In the genomic region with DNA sequence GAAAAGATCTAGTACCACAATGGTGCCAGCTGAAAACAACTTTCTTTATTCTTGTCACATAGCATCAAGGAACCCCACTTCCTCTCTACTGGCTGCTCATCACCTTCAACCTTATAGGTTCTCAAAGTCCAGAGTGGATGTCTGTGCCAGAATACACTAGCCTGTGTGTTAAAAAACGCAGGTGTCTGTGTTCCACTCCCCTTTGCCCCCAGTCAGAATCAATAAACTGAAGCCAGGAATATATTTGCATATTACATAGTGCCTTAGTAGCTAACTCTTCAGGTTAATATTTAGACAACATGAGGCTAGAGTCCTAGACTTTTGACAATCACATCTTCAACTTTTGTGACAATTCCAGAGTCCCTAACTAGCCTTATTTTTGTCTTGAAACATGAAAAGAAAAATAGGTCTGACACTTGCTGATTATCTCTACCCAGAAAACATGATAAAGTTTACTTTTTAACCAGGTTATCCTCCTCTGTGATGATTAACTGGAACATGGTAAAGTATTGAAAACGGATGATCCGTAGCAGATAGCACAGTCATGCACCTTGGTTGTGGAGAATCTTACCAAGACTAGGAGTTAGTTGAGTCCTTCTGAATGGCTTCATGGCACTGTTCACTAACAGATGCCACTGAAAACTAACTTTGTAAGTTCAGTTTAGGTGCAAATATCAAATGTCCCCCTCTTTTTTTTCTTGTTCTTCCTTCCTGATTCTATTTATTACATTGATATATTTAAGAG, we compare ENCODE assay signal across 24 mouse cellular contexts. TPM values are rescaled to one million over a fixed set of nuclear protein-coding genes. Genes with fewer than 3 reads are reported as not detected.
DNase-seq lines count a peak whose midpoint lies in the region; ATAC-seq and TF ChIP-seq lines count a peak whose summit lies in the region.
"Had no signal": no experiment of that assay in that cellular context is flagged by ENCODE, and none has a peak within 500 bp of the region (broad histone marks: within the 10 kb centered on the region; RNA-seq: fewer than 3 reads in every experiment).

No protein-coding gene starts in this region.

- no peak overlapping the region for H3K4me2 ChIP-seq in intestine, embryonic 15.5 days (replicated peaks)
- H3K4me2 ChIP-seq in kidney, embryonic 16.5 days (replicated peaks; ENCODE audit: low read depth, low read length), result no peak overlapping the region
- no peak overlapping the region for H3K4me2 ChIP-seq in liver, embryonic 16.5 days (ENCODE audit: low read depth, low read length)
- H3K4me2 ChIP-seq: embryonic facial prominence, embryonic 13.5 days; forebrain, embryonic 12.5 days; hindbrain, embryonic 14.5 days; midbrain, embryonic 15.5 days; neural tube, embryonic 12.5 days had no signal

- no peak for TF ChIP-seq CTCF in kidney, adult 2 months (conservative IDR thresholded peaks at IDR 0.05; ENCODE audit: insufficient read depth, insufficient read length, low read depth, low read length)
- no peak for TF ChIP-seq CTCF in layer of hippocampus, adult 2 months (conservative IDR thresholded peaks at IDR 0.05)

- WGBS in kidney, adult 2 months, result 38% methylated on average over 3 of the region's 3 CpGs
- WGBS in intestine, embryonic 15.5 days, result 54% methylated on average over 3 of the region's 3 CpGs
- 69% methylated on average over 3 of the region's 3 CpGs for WGBS in kidney, embryonic 16.5 days
- WGBS in liver, embryonic 16.5 days (ENCODE audit: insufficient replicate concordance), result 46% methylated on average over 3 of the region's 3 CpGs

- peak; percentile 77 for ATAC-seq in intestine, embryonic 15.5 days
- ATAC-seq in kidney, embryonic 16.5 days (ENCODE audit: low FRiP score, low TSS enrichment), result peak; percentile 78; the same call in 1 of the 2 replicates
- peak; percentile 86 for ATAC-seq in liver, embryonic 16.5 days (ENCODE audit: low read depth)
- ATAC-seq: CD4-positive, CD25-positive, alpha-beta regulatory T cell, adult 4 months; inflammation-experienced regulatory T-cells, adult 6 months; lung, postnatal 0 days; midbrain, embryonic 15.5 days had no signal

- no peak overlapping the region for H3K9ac ChIP-seq in intestine, embryonic 15.5 days
- H3K9ac ChIP-seq in kidney, embryonic 16.5 days (replicated peaks; ENCODE audit: low read length), result no peak overlapping the region
- no peak overlapping the region for H3K9ac ChIP-seq in liver, embryonic 16.5 days (ENCODE audit: low read depth, low read length)
- H3K9ac ChIP-seq: embryonic facial prominence, embryonic 13.5 days; forebrain, embryonic 12.5 days; hindbrain, embryonic 14.5 days; midbrain, embryonic 15.5 days; neural tube, embryonic 12.5 days had no signal

- no peak overlapping the region for H3K4me3 ChIP-seq in kidney, adult 2 months (ENCODE audit: insufficient read depth, low read depth, low read length)
- no peak overlapping the region for H3K4me3 ChIP-seq in intestine, embryonic 15.5 days (replicated peaks)
- H3K4me3 ChIP-seq in kidney, embryonic 16.5 days (ENCODE audit: low read length), result no peak overlapping the region
- H3K4me3 ChIP-seq in liver, embryonic 16.5 days (ENCODE audit: low read depth, low read length), result no peak overlapping the region
- no peak overlapping the region for H3K4me3 ChIP-seq in layer of hippocampus, adult 2 months
- H3K4me3 ChIP-seq: embryonic facial prominence, embryonic 13.5 days; erythroblast, embryonic 14.5 days; forebrain, embryonic 12.5 days; midbrain, embryonic 15.5 days; neural tube, embryonic 12.5 days had no signal

- TF ChIP-seq POLR2A in kidney, adult 2 months (IDR thresholded peaks at IDR 0.05; ENCODE audit: low read depth, low read length), result no peak

- no peaks in the 10 kb centered on the region for H3K9me3 ChIP-seq in intestine, embryonic 15.5 days
- H3K9me3 ChIP-seq in kidney, embryonic 16.5 days (ENCODE audit: low read length), result no peaks in the 10 kb centered on the region
- H3K9me3 ChIP-seq in liver, embryonic 16.5 days (replicated peaks; ENCODE audit: control insufficient read depth, low read length), result no peaks in the 10 kb centered on the region
- H3K9me3 ChIP-seq: embryonic facial prominence, embryonic 13.5 days; forebrain, embryonic 12.5 days; midbrain, embryonic 15.5 days; neural tube, embryonic 12.5 days had no signal

- peaks cover 7% of the 10 kb centered on the region; the same call in 1 of the 2 replicates for H3K4me1 ChIP-seq in kidney, adult 2 months (ENCODE audit: control insufficient read depth, insufficient read depth, low read length)
- H3K4me1 ChIP-seq in intestine, embryonic 15.5 days (replicated peaks), result no peaks in the 10 kb centered on the region
- H3K4me1 ChIP-seq in kidney, embryonic 16.5 days (ENCODE audit: insufficient read depth, low read length), result no peaks in the 10 kb centered on the region
- no peaks in the 10 kb centered on the region for H3K4me1 ChIP-seq in liver, embryonic 16.5 days (ENCODE audit: control insufficient read depth, low read depth, low read length)
- H3K4me1 ChIP-seq: forebrain, embryonic 12.5 days; midbrain, embryonic 15.5 days had no signal

- no peaks in the 10 kb centered on the region for H3K27me3 ChIP-seq in kidney, adult 2 months (replicated peaks; ENCODE audit: control insufficient read depth, insufficient read depth, low read length)
- H3K27me3 ChIP-seq in intestine, embryonic 15.5 days (replicated peaks), result no peaks in the 10 kb centered on the region
- no peaks in the 10 kb centered on the region for H3K27me3 ChIP-seq in kidney, embryonic 16.5 days (ENCODE audit: insufficient read depth, low read length)
- no peaks in the 10 kb centered on the region for H3K27me3 ChIP-seq in liver, embryonic 16.5 days (ENCODE audit: control insufficient read depth, insufficient read depth, low read depth, low read length)
- H3K27me3 ChIP-seq: embryonic facial prominence, embryonic 13.5 days; forebrain, embryonic 12.5 days; midbrain, embryonic 15.5 days; neural tube, embryonic 12.5 days had no signal

- peak overlapping the region; percentile 45; the same call in 1 of the 2 replicates for H3K27ac ChIP-seq in kidney, adult 2 months (ENCODE audit: insufficient read depth, low read depth, low read length)
- H3K27ac ChIP-seq in intestine, embryonic 15.5 days, result no peak overlapping the region
- no peak overlapping the region for H3K27ac ChIP-seq in kidney, embryonic 16.5 days (ENCODE audit: low read length)
- peak overlapping the region; percentile 74 for H3K27ac ChIP-seq in liver, embryonic 16.5 days (ENCODE audit: low read length)
- no peak overlapping the region for H3K27ac ChIP-seq in layer of hippocampus, adult 2 months
- H3K27ac ChIP-seq: embryonic facial prominence, embryonic 13.5 days; forebrain, embryonic 12.5 days; hindbrain, embryonic 14.5 days; macrophage; midbrain, embryonic 15.5 days; neural tube, embryonic 12.5 days had no signal

- intact Hi-C loops in left cerebral cortex, postnatal 4 days (cut with DNase I), result no loop called here

- DNase-seq in kidney, adult 2 months, result peak; percentile 59
- DNase-seq in kidney, postnatal 4 days, result no peak
- DNase-seq in layer of hippocampus, adult 2 months (ENCODE audit: low spot score in 2 of 2), result no peak
- DNase-seq in left cerebral cortex, postnatal 4 days, result no peak
- DNase-seq: adrenal gland, postnatal 25 days; cerebellum, adult 8-10 months; cerebellum, postnatal 36 days; embryo, embryonic 11 days; heart, postnatal 4 days; right cerebral cortex, postnatal 25 days; thymus, postnatal 4 days had no signal

- H3K36me3 ChIP-seq in kidney, adult 2 months (ENCODE audit: control insufficient read depth, insufficient read depth, low read length), result no peaks in the 10 kb centered on the region
- no peaks in the 10 kb centered on the region for H3K36me3 ChIP-seq in intestine, embryonic 15.5 days
- no peaks in the 10 kb centered on the region for H3K36me3 ChIP-seq in kidney, embryonic 16.5 days (ENCODE audit: insufficient read depth, low read length)
- no peaks in the 10 kb centered on the region for H3K36me3 ChIP-seq in liver, embryonic 16.5 days (ENCODE audit: control insufficient read depth, insufficient read depth)
- H3K36me3 ChIP-seq: embryonic facial prominence, embryonic 13.5 days; forebrain, embryonic 12.5 days; midbrain, embryonic 15.5 days; neural tube, embryonic 12.5 days had no signal

RNA-seq across cellular contexts. Expression of a gene that starts 6.1 kb away (rescaled TPM):
- 17.7 and 18.9 TPM in 2 replicates for polyA plus RNA-seq in kidney, adult 2 months (2012; rRNA removed)
- polyA plus RNA-seq in intestine, embryonic 15.5 days (2015; fragmentation: Nextera tagmentation; extraction: Ambion mirVana), result 1.1 and 1.5 TPM in 2 replicates
- polyA plus RNA-seq in kidney, embryonic 16.5 days (2015; fragmentation: Nextera tagmentation; extraction: Ambion mirVana), result 1.0 and 1.1 TPM in 2 replicates
- polyA plus RNA-seq in liver, embryonic 16.5 days (2015; fragmentation: Nextera tagmentation; extraction: Ambion mirVana), result 65.7 and 75.8 TPM in 2 replicates
- 10 to 100 TPM in 1 of 2 experiments, 1 to 10 TPM in 1; 7.7 to 10.9 TPM for total RNA-seq in layer of hippocampus, adult 2 months (2021)
- total RNA-seq in left cerebral cortex, postnatal 4 days (2021), result 10 to 100 TPM in 1 of 2 experiments, 1 to 10 TPM in 1; 8.8 to 10.6 TPM
- polyA plus RNA-seq: erythroblast, embryonic 14.5 days had no signal

Comparison
In these comparisons a context has a peak if more than half of its experiments do, and no peak if none do; other contexts are left out.
1. H3K27ac ChIP-seq: peak in kidney, adult 2 months (single experiment) and liver, embryonic 16.5 days (single experiment); none in intestine, embryonic 15.5 days (single experiment), kidney, embryonic 16.5 days (single experiment) and layer of hippocampus, adult 2 months (single experiment).
2. Peak in every context shown above with its lines, with median percentiles within 50 percentile points of each other: ATAC-seq.